Mouse (Mus musculus) midbrain, postnatal 0 days (tissue): ENCODE measurements around the gene C1qtnf5. TPM values are rescaled to one million over a fixed set of nuclear protein-coding genes. Genes with fewer than 3 reads are reported as not detected.

Source experiments
- ATAC-seq: fragments of 200-750 bp; cut with Nextera tagmentation; 2 replicates; pipeline ENCODE4 v1.8.0; 2017; ENCODE audit warnings: moderate number of reproducible peaks, mild to moderate bottlenecking, moderate TSS enrichment, moderate library complexity; ENCODE audit not compliant: low FRiP score
- DNase-seq: peaks from one replicate; pipeline ENCODE4 v3.0.0-alpha.2; 2015; ENCODE audit warnings: low spot score
- H3K27ac ChIP-seq: fragments of 300-500 bp; sonication (generic); 2 replicates; pipeline ENCODE4 v1.5.1; 2014; ENCODE audit warnings: low read depth, mild to moderate bottlenecking, low read length, mixed read lengths
- H3K27me3 ChIP-seq: fragments of 300-500 bp; sonication (generic); 2 replicates; pipeline ENCODE4 v1.6.1; 2014; ENCODE audit warnings: low read length, control low read depth, mixed read lengths; ENCODE audit not compliant: insufficient read depth
- H3K36me3 ChIP-seq: fragments of 300-500 bp; sonication (generic); 2 replicates; pipeline ENCODE4 v1.6.1; 2014; ENCODE audit warnings: low read length, control low read depth, mixed read lengths; ENCODE audit not compliant: insufficient read depth
- H3K4me1 ChIP-seq: fragments of 300-500 bp; sonication (generic); 2 replicates; pipeline ENCODE4 v1.6.1; 2014; ENCODE audit warnings: mild to moderate bottlenecking, control low read depth, antibody characterized with exemption, low read length, mixed read lengths; ENCODE audit not compliant: insufficient read depth
- H3K4me2 ChIP-seq: fragments of 300-500 bp; sonication (generic); 2 replicates; pipeline ENCODE4 v1.6.1; 2014; ENCODE audit warnings: low read depth, mild to moderate bottlenecking, low read length, mixed read lengths; ENCODE audit not compliant: poor library complexity, severe bottlenecking
- H3K4me3 ChIP-seq: fragments of 300-500 bp; sonication (generic); 2 replicates; pipeline ENCODE4 v1.5.1; 2014; ENCODE audit warnings: low read depth, mild to moderate bottlenecking, low read length, moderate library complexity
- H3K9ac ChIP-seq: fragments of 300-500 bp; sonication (generic); replicated peaks from 2 replicates; pipeline ENCODE4 v1.6.1; 2014; ENCODE audit warnings: mild to moderate bottlenecking, low read length, moderate library complexity, mixed read lengths; ENCODE audit not compliant: poor library complexity, severe bottlenecking
- H3K9me3 ChIP-seq: fragments of 300-500 bp; sonication (generic); 2 replicates; pipeline ENCODE4 v1.6.1; 2016; ENCODE audit warnings: low read length, control low read depth
- CTCF ChIP-seq: IDR thresholded peaks from 2 replicates; pipeline ENCODE4 v1.5.1; 2016; ENCODE audit warnings: antibody characterized with exemption, mild to moderate bottlenecking
- WGBS: fragments of 180-500 bp; shearing (Covaris S2); extraction: QIAGEN DNeasy Blood & Tissue Kit; methylation state at CpG from one replicate; pipeline ENCODE4 v1.1.7; 2014; 5-methylcytosine and 5-hydroxymethylcytosine counted together
- polyA plus RNA-seq: library from polyadenylated mRNA; unstranded; fragments of >200 nt; fragmentation: Nextera tagmentation; extraction: Ambion mirVana; gene quantifications from 2 replicates; pipeline ENCODE4 v1.2.1, GENCODE M21; 2015
- total RNA-seq: library from RNA; depleted of rRNA; stranded (reverse); fragments of >200 nt; gene quantifications from 2 replicates; pipeline ENCODE4 v1.2.3, GENCODE M21; 2014

The C1qtnf5 gene
- total and polyA plus RNA-seq, 2 experiments from 2014 or later: 9.9 to 29.0 TPM

DNA sequence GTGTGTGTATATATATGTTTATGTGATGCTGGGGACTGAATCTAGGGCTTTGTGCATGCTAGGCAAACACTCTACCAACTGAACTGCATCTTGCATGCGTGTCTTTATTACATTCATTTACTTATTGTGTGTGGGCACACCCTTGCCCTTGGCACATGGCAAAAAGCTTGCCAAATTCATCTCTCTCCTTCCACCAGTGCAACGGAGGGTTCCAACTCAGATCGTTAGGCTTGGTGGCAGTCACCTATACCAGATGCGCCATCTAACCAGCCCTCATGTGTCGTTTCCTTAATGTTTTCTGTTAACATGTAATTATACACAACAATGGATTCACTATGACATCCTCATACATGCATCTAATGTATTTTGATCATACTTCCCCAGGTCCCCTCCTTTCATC is 24.8 kb upstream of the C1qtnf5 start:
- Histone ChIP-seq H3K27me3 (peaks cover 16% of the 10 kb centered on the region), H3K4me1 (peaks cover 19% of the 10 kb centered on the region; the same call in 1 of the 2 replicates), H3K4me2 (no peak overlapping the region), H3K36me3 (no peaks in the 10 kb centered on the region), H3K9me3 (no peaks in the 10 kb centered on the region), H3K4me3 (no peak overlapping the region), H3K27ac (no peak overlapping the region), H3K9ac (no peak overlapping the region)
- TF ChIP-seq CTCF: no peak
- ATAC-seq: no peak
- no peak for DNase-seq
- WGBS: 90% methylated on average over 5 of the region's 5 CpGs

DNA sequence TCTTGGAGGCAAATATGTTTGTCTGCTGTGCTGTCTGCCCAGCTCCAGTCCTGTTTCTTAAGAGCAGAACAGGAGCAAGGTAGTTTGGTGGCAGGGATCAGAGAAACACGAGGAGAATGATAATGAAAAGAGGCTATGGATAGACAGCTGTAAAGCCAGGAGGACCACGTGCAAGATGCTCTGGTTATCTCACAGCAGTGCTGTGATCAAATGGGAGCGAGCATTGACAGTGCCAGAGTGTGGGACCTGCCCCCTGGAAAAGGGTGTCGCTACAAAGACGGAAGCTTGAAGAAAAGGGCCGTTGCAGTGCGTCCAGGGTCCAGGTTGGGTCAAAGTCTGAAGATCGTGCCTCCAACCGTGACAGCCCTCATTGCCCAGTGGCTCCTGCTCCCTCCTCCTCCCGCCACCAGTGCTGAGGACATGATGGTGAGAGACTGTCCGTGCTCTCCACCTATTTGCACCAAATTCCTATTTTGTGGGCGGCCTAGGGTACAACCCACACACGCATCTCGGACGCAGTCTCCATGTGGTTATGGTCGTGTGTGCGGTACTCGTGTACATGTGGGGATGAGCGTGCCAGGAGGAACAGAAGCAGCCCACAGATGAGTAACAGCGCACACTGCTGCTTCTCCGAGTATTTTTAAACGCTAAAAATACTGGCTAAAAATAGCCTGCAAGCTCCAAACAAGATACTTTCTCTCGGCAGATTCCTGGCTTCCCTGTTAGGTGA is 23.5 kb upstream of the C1qtnf5 start:
- TF ChIP-seq CTCF: no peak
- DNase-seq (no peak), ATAC-seq (no peak)
- Histone ChIP-seq H3K27me3 (peaks cover 16% of the 10 kb centered on the region), H3K4me2 (peak overlapping the region; percentile 100), H3K9me3 (no peaks in the 10 kb centered on the region), H3K9ac (peak overlapping the region; percentile 56; the same call in 1 of the 2 replicates), H3K4me1 (peaks cover 19% of the 10 kb centered on the region; the same call in 1 of the 2 replicates), H3K36me3 (no peaks in the 10 kb centered on the region), H3K4me3 (peak overlapping the region; percentile 57), H3K27ac (no peak overlapping the region)
- 9% methylated on average over 23 of the region's 23 CpGs for WGBS

DNA sequence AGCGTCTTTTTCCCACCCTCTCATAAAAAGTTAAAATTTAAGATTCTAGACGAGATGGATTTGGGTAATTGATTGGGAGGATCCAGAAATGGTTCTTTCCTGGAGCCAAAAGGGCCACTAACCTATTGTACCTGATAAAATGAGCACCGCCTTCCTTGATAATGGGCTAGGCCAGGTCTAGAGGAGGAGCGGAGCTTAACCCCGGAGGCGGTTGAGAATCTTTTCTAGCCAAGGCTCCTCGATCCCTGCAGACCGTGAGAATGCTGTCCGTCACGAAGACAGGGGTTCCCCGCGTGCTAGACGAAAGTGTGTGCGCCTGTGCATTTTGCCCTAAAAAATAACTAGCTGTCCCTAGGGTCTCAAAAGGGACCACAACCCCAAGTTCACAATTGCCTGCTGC is 22.8 kb upstream of the C1qtnf5 start:
- DNase-seq: no peak
- 5% methylated on average over 14 of the region's 14 CpGs for WGBS
- no peaks in the 10 kb centered on the region for H3K36me3 ChIP-seq
- peak overlapping the region; percentile 100 for H3K4me2 ChIP-seq
- H3K4me1 ChIP-seq: peaks cover 19% of the 10 kb centered on the region; the same call in 1 of the 2 replicates
- H3K27ac ChIP-seq: no peak overlapping the region
- peaks cover 16% of the 10 kb centered on the region for H3K27me3 ChIP-seq
- no peak for ATAC-seq
- H3K9ac ChIP-seq: peak overlapping the region; percentile 56
- no peaks in the 10 kb centered on the region for H3K9me3 ChIP-seq
- TF ChIP-seq CTCF: no peak
- H3K4me3 ChIP-seq: peak overlapping the region; percentile 57

DNA sequence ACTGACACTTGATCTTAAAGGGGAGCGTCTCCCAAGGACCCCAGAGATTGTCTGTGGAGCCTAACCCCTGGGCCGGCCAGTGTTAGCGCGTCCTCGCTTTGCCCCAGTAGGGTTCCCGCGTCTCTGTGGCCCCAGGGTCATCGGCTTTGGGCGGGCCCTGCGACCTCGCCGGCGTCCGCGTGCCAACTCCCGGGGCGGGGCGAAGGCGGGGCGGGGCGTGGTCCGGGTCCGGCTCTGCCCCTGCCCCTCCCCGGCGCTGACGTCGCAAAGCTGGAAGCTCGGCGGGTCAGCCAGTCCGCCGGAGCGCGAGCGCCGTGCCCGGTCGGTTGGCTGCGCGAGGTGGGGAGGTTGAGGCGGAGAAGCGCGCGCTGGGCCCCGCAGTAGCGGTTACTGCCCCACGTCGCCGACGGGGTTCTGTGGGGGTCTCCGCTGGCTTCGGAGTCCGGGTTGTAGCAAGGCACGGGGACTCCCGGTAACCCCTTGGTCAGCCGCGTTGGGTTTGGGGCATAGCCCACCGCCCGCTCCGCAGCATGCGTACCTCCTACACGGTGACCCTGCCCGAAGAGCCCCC is 22.3 kb upstream of the C1qtnf5 start:
- 1% methylated on average over 47 of the region's 62 CpGs for WGBS
- no peak for TF ChIP-seq CTCF
- Histone ChIP-seq H3K9ac (peak overlapping the region; percentile 56), H3K27ac (no peak overlapping the region), H3K27me3 (peaks cover 16% of the 10 kb centered on the region), H3K4me2 (peak overlapping the region; percentile 100), H3K4me1 (peaks cover 19% of the 10 kb centered on the region; the same call in 1 of the 2 replicates), H3K9me3 (no peaks in the 10 kb centered on the region), H3K36me3 (no peaks in the 10 kb centered on the region), H3K4me3 (peak overlapping the region; percentile 57)
- ATAC-seq (peak; percentile 35; the same call in 1 of the 2 replicates), DNase-seq (peak; percentile 71)

DNA sequence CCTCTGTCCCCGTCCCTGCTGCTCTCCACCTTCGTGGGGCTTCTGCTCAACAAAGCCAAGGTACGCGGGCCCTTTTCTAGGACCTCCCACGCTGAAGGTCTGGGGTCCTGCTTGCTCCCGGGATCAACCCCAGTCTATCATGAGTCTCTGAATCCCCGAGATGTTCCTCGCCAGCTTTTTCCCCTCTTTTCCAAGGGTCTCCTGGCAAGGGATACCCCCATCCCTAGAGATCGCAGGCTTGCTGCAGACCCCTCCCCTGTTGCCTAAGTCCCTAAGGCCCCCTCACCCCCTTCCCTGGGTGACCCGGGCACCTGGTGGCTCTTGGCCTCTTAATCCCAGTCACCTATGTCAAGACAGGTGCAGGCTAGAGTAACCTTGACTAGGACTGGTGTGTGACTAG is 21.8 kb upstream of the C1qtnf5 start:
- H3K4me1 ChIP-seq: peaks cover 19% of the 10 kb centered on the region; the same call in 1 of the 2 replicates
- H3K9ac ChIP-seq: peak overlapping the region; percentile 56
- DNase-seq (no peak), ATAC-seq (no peak; the same call in 1 of the 2 replicates)
- no peak overlapping the region for H3K27ac ChIP-seq
- H3K27me3 ChIP-seq: peaks cover 16% of the 10 kb centered on the region
- peak overlapping the region; percentile 100 for H3K4me2 ChIP-seq
- TF ChIP-seq CTCF: no peak
- H3K36me3 ChIP-seq: no peaks in the 10 kb centered on the region
- H3K4me3 ChIP-seq: peak overlapping the region; percentile 57
- H3K9me3 ChIP-seq: no peaks in the 10 kb centered on the region
- WGBS: 3% methylated on average over 10 of the region's 10 CpGs
